Mouse (Mus musculus) neutrophil, adult 5-6 weeks (primary cell): Measurements from ENCODE around the gene Cpm. TPM values are rescaled to one million over a fixed set of nuclear protein-coding genes. Genes with fewer than 3 reads are reported as not detected.
A peak's percentile ranks its signal among the peaks of the same experiment; 100 is the strongest.
"Not testable (repeated sequence)": the region's sequence is repeated elsewhere in the genome, so short reads cannot be mapped to it uniquely, and the experiment has no call there.

ENCODE experiments used
- ATAC-seq: fragments of 151-379, 151-347 bp; 2 replicates; pipeline ENCODE4 v1.8.0; 2017; ENCODE audit warnings: mild to moderate bottlenecking, moderate TSS enrichment; ENCODE audit not compliant: insufficient number of reproducible peaks, poor library complexity, low FRiP score, severe bottlenecking; ENCODE audit errors: extremely low read depth
- total RNA-seq: library from RNA; stranded (forward); fragments of 200-1000 nt; gene quantifications from 2 replicates; pipeline ENCODE4 v1.2.3, GENCODE M21; 2017

Cpm gene
- total RNA-seq, 1 experiment from 2014 or later: 40.6 TPM

DNA sequence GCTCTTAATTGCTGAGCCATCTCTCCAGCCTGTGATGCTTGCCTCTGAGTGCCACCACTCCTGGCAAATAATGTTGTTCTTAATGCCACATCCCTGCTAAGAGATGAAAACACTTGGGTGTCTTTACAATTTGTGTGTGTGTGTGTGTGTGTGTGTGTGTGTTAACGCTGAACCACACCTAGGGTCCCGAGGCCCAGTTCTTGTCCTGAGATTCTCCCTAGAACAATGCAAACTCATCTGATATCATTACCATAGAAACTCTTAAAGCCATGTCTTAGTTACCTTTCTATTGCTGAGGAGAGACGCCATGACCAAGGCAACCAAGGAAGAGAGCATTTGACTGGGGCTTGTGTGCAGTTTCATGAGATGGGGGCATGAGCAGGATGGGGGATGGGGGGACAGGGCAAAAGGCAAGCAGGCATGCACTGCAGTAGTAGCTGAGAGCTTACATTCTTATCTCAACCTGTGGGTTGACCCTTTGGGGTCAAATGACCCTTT is 84.8 kb downstream of the Cpm start:
- ATAC-seq: no peak

DNA sequence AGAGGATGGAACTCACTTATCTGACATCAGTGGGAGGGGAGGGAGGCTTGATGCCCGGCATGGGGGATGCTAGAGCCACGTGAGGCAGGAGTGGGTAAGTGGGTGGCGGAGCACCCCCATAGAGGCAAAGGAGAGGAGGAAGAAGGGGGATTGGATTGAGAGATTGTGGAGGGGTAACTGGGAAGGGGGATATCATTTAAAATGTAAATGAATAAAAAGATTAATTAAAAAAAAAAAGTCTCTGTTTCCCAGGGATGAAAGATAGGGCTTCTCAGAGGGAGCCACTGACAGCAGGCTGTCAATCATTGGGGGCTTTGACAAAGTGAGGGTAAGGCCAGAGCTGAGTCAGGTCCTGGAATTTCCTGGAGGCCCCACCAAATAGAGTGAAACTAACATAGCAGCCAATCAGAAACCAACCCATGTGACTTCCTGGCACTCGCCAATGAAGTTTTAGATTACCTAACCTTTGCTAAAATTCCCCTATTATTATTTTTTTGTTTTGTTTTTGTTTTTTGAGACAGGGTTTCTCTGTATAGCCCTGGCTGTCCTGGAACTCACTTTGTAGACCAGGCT is 85.7 kb downstream of the Cpm start:
- no peak for ATAC-seq

- not testable (repeated sequence) for ATAC-seq
These were observed 86.4 kb downstream of the Cpm start for GRCm38 (mm10) chr10:117715654-117716053.

- ATAC-seq: no peak
These were observed 87.4 kb downstream of the Cpm start for GRCm38 (mm10) chr10:117716686-117717085.

DNA sequence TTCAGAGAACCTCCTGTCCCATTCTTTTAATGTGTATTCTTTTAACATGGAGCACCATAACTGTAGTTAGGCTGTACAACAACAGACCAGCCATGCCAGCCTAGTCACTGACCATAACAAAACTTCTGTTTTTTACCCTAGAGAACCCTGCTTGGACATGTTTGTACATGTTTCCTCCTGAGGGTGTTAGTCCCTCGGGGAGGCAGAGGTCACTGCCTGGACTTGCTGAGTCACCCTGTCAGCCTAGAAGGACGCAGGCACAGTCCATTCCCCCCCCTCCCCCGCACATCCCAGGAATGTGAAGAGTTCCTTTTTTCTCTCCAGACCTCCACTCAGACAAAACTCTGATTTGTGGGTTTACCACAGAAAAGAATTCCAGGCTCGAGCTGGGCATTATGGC is 88.3 kb downstream of the Cpm start:
- peak; percentile 36; the same call in 1 of the 2 replicates for ATAC-seq

- no peak for ATAC-seq
These were observed 89.1 kb downstream of the Cpm start for GRCm38 (mm10) chr10:117718161-117719119.

DNA sequence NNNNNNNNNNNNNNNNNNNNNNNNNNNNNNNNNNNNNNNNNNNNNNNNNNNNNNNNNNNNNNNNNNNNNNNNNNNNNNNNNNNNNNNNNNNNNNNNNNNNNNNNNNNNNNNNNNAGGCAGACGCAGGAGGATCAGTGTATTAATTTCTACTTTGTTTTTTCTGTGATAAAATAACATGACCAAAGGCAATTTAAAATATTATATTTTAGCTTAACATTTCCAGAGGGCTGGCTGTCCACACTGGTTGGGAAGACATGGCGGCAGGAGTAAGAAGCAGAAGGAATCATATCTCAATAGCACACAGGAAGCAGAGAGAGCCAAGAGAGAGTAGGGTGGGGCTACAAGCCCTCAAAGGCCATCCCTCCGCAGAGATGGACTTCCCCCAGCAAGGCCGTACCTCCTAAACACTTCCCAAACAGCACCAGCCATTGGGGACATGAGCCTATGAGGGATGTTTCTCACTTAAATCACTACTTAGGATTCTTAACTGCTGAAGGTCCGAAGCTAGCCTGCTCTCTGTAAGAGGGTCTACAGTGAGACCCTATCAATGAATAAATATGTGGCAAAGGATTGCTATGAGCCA is 94.9 kb downstream of the Cpm start:
- no peak for ATAC-seq

DNA sequence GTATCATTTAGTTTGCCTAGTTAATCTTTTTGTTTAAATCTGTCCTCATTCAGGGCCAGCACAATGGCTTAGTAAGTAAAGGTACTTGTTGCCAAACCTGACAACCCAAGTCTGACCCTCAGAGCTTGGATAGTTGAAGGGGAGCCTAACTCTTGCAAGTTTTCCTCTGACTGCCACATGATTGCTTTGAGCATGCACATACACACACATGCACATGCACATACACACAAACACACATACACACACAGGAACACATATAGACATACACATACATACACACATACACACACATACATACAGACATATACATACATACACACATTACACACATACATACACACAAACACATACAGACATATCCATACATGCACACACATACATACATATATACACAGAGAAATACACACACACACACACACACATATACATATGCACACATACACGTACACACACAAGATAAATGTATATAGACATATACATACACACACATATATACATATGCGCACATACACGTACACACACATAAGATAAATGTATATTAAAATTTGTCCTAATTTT is 95.6 kb downstream of the Cpm start:
- ATAC-seq: no peak

- ATAC-seq: no peak
These were observed 96.4 kb downstream of the Cpm start for GRCm38 (mm10) chr10:117725671-117726070.

GRCm38 (mm10) chr10:117726350-117726749 is 97.0 kb downstream of the Cpm start:
- no peak for ATAC-seq

- no peak for ATAC-seq
These were observed 97.6 kb downstream of the Cpm start for GRCm38 (mm10) chr10:117726888-117727385.

DNA sequence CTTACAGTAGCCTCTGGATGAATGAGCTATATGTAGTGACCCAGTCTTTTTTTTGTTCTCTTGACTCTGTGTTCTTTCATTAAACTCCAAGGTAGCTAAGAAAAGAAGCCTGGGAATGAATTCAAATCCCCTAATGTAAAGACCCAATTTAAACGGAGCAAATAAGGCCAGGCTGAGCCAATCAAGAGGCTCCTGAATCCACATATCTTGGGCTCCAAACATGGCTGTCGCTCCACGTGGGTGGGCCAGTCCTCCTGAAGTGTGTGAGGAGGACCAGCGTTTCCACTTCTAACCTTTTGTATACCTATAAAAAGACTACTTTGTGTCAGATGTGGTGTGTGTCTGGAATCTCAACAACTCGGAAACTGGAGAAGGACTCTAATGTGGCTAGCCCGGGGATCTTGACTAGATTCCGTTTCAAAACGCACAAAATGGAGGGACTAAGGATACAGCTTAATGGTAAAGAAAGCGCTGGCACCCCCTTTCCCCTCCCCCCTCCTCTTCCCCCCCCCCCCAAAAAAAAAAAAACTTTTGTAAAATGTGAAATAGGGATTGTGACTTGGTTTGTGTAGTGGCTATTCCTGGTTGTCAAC is 98.3 kb downstream of the Cpm start:
- no peak for ATAC-seq

DNA sequence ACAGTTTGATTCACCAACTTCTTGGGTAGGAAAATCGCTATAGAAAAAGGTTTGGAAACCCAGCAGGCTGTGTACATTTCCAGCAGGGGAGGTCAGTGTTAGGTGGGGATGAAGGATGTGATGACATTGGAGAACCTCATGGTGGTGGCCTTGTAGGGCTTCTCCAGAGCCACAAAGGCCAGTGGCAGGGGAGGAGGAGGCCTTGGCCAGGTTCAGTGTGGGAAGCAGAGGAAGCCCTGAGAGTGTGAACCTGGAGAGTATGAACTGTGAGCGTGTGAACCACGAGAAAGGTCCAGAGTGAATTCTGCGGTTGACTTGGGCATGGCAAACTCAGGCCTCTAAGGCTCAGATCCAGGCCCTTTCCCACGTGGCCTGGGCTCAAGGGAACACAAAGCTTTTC is 99.3 kb downstream of the Cpm start:
- ATAC-seq: no peak

DNA sequence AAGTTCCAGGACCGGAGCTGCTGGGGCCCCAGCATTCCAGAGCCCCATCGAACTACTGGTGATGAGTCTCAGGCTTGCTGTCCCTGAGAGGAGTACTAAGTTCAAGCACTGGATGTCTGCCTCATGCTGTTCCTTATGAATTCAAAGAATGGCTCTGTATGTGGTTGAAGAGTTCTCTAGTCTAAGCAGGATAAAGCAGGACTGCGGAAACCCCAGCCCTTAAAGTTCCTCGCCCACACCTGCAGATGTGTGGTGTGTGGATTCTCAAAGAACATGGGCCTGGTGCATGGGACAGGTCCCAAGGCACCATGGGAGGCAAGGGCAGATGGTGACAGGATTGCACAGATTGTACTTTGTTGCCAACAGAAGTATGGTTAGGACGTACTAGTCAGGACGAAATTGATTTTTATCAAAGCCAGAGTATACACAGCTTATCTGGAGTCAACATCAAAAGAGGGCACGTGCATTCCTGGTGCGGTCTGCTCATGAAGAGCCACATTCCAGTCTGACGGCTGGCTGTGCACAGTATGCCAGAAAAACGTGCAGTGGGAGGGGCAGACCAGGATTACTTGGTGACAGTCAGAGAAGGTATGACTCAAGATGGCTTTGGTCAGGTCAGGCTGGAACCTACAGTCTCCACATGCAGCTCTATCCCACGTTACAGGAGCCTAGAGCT is 100.0 kb downstream of the Cpm start:
- no peak for ATAC-seq

DNA sequence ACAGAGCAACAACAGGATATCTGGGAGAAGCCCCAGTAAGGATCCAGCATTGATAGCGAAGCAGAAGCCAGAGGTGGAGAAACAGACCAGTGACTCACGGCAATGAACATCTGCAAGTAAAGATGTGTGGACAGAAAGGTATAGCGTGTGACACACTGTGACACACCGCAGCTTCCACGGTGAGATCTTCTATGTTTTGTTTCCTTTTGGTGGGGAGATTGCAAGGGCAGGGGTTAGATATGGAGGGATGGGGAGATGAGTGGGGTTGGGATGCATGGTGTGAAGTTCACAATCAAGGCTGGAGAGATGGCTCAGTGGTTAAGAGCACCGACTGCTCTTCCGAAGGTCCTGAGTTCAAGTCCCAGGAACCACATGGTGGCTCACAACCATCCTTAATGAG is 100.8 kb downstream of the Cpm start:
- no peak for ATAC-seq

DNA sequence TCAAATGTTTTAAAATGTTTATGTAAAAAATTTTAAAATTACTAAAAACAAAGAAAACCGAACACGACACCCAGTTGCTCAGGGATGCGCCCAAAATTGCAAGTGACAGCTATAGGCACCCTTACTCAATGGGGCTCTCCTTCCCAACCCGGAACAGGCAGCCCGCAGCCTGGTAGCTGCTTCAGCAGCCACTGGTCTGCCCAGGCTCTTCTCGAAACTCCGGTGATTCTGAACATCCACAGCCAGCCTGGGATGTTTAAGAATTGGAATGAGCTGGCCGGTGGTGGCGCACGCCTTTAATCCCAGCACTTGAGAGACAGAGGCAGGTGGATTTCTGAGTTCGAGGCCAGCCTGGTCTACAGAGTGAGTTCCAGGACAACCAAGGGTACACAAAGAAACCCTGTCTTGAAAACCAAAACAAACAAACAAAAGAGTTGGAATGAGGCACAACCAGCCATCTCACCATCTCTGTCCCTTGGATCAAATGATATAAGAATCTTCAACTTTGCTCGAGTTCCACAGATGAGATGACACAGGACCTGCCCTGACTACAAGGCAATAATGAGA is 101.4 kb downstream of the Cpm start:
- no peak for ATAC-seq

DNA sequence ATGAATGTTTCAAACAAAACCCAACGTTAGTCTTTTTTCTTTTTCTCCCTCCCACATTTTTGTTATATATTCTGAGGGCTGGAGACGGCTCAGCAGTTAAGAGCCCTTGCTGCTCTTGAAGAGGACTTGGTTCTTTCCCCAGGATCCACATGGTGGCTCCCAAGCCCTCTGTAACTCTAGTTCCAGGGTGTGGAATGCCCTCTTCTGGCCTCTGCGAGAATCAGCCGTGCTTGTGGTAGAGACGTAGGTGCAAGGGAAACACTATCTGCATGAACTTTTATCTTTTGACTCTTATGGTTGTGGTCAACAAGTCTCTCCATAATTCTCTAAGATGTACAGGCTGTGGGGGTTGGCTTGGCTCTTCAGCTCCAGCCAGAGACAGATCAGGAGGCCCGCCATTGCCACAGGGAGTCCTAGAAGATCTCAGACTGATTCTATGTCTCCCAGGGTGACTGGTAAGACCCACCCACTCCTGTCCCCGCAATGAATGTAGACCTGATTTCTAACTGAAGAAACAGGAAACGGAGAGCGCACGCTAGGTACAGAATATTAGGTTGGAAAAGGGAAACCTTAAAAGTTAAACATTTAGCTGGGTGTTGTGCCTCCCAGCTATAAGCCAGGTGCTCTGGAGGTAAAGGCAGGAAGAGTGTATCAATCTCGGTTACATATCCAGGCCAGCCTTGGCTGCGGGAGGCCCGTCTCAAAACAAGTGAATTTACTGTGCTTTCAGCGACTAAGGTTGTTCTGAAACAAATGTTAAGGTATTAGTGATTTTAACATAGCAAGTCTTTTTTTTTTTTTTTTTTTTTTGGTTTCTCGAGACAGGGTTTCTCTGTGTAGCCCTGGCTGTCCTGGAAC is 102.2 kb downstream of the Cpm start:
- ATAC-seq: peak; percentile 60; the same call in 1 of the 2 replicates
